In genomic region chr14:34288396-34288795, GRCm38 (mm10) we compare ENCODE assay signal across 17 mouse cellular contexts.
"Had no signal": no experiment of that assay in that cellular context is flagged by ENCODE, and none has a peak within 500 bp of the region (broad histone marks: within the 10 kb centered on the region; RNA-seq: fewer than 3 reads in every experiment).

No protein-coding gene starts in this region.

- H3K4me1 ChIP-seq: neural tube, embryonic 12.5 days; neural tube, embryonic 13.5 days; neural tube, embryonic 15.5 days; stomach, embryonic 15.5 days had no signal

- H3K9me3 ChIP-seq: neural tube, embryonic 12.5 days; neural tube, embryonic 13.5 days; neural tube, embryonic 15.5 days; stomach, embryonic 15.5 days had no signal

- DNase-seq: retina, postnatal 1 day; right cerebral cortex, adult 18-20 months; right cerebral cortex, postnatal 14 days; right cerebral cortex, postnatal 25 days; right cerebral cortex, postnatal 4 days; spleen, adult 18-20 months; thymus, adult 18-20 months; thymus, adult 2 months; thymus, postnatal 14 days; thymus, postnatal 25 days; thymus, postnatal 36 days; thymus, postnatal 4 days had no signal

- H3K36me3 ChIP-seq: neural tube, embryonic 12.5 days; neural tube, embryonic 13.5 days; neural tube, embryonic 15.5 days; stomach, embryonic 15.5 days had no signal

- H3K27ac ChIP-seq: neural tube, embryonic 12.5 days; neural tube, embryonic 13.5 days; neural tube, embryonic 15.5 days; stomach, embryonic 15.5 days; stomach, postnatal 0 days had no signal

- H3K4me3 ChIP-seq: neural tube, embryonic 12.5 days; neural tube, embryonic 13.5 days; neural tube, embryonic 15.5 days; stomach, embryonic 15.5 days had no signal

- H3K9ac ChIP-seq: neural tube, embryonic 12.5 days; neural tube, embryonic 13.5 days; neural tube, embryonic 15.5 days; stomach, embryonic 15.5 days had no signal

- H3K27me3 ChIP-seq: neural tube, embryonic 12.5 days; neural tube, embryonic 13.5 days; neural tube, embryonic 15.5 days; stomach, embryonic 15.5 days had no signal
